Mouse (Mus musculus): Measurements from ENCODE around the gene Cemip2.
"Not testable (repeated sequence)": the region's sequence is repeated elsewhere in the genome, so short reads cannot be mapped to it uniquely, and the experiment has no call there.

Cemip2 gene

GRCm38 (mm10) chr19:21865242-21866055 lies 87.3 kb downstream of the Cemip2 start:
- no peak for DNase-seq (ENCODE audit: low spot score)

DNA sequence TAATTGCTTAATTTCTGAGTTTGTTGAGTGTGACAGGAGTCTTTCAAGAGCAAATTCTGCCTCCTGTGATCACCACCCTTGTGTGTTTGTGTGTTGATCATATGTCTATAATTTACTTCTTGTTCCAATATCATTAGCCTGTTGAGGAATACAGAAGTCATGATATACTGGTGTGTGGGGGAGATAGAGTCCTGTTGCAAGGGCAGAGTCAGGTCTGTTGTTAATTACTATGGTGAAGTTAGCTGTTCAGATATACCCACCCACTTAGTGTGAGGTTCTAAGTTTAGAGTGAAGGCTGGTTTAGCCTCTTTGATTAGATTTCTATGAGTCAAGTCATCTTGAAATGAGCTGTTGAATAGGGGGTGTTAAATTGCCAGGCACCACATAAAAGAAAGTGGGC lies 88.0 kb downstream of the Cemip2 start:
- DNase-seq (ENCODE audit: low spot score) = no peak

DNA sequence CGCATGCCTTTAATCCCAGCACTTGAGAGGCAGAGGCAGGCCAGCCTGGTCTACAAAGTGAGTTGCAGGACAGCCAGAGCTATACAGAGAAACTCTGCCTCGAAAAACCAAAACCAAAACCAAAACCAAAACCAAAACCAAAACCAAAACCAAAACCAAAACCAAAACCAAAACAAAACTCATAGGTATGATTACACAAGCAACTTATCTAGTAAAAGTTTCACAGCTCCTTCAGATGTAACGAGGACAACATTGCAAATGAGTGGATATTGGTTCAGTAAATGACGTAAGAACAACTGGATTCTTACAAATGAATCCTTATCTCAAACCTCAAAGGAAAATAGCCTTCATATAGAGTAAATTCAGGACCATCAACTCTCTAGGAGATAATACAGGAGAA lies 88.6 kb downstream of the Cemip2 start:
- not testable (repeated sequence) for DNase-seq (ENCODE audit: low spot score)

- DNase-seq (ENCODE audit: low spot score) = no peak
Observed at GRCm38 (mm10) chr19:21868471-21868870, 90.3 kb downstream of the Cemip2 start.

DNA sequence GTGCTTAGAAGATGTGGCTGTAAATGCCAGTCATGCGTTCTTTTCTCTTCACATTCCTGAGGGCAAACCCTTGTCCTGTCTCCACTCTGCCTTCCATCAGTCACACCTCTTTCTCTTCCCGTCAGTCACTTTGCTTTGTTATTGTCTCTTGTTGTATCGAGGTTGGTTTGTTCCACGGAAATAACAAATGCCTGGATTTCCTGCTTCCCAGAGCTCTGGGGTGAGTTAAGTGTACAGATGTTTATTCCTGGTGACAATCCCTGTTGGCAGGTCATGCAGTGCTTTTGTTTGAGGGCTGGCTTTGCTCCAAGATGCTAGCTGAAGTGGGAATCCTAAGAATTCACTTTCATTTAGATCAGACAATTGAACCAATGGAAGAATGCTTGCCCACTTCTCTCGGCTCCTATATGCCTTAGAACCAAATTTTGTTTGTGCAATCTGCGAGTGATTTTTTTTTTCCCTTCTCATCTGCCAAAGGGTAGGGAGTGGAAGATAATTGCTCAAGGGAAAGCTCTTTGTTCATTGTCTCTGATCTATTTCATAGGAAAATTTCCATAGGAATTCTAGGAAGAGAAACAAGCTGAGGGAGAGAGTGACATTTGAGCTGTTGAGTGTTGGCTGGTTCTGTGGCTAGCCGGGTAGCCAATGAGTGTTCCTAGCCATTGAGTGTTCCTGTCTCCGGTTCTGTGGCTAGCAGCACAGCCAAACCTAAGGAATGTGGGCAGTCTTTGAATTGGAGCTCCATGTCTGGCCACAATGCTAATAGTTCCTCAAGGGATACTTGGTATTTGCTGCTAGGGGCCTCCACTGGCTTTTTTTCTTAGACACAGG lies 104.2 kb downstream of the Cemip2 start:
- DNase-seq (ENCODE audit: low spot score) = no peak

DNA sequence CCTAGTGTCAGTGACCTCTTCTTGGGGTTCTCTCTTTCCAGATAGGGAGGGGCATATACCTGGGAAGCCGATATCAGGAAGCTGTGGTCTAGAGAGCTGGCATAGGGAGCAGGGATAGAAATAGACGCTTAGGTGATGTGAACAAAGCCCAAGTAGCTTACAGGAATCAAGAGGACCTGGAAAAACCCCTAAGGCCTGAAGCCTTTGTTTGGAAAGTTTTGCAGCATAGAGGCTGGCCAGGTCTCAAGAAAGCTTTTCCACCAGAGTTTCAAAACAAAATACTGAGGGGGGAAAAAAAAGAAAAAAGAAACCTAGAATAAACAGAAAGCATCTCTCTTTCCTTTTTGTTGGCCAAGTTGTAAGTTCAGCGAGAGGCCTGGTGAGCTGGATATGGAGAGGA lies 104.9 kb downstream of the Cemip2 start:
- no peak for DNase-seq (ENCODE audit: low spot score)

GRCm38 (mm10) chr19:21883922-21884321 lies 105.8 kb downstream of the Cemip2 start:
- DNase-seq (ENCODE audit: low spot score) = no peak

DNA sequence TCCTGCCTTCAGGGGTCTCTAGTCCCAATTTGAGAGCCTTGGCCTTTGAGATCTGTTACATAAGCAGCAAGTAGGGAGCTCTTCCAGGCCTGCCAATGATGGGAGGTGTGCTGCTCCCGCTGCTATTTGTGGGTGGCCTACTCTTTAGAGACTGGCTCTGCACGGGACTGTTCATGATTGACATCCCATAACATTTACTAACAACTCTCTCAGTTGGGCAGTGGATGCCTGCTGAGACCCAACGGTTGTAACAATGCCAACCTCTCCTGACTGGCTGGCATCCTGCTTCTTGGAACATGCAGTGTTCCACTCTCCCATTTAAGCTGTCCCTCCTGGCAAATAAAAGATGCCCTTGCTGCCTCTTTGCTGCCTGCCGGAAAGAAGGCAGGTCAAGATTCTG lies 106.2 kb downstream of the Cemip2 start:
- no peak for DNase-seq (ENCODE audit: low spot score)

GRCm38 (mm10) chr19:21886166-21886657 lies 108.1 kb downstream of the Cemip2 start:
- no peak for DNase-seq (ENCODE audit: low spot score)

DNA sequence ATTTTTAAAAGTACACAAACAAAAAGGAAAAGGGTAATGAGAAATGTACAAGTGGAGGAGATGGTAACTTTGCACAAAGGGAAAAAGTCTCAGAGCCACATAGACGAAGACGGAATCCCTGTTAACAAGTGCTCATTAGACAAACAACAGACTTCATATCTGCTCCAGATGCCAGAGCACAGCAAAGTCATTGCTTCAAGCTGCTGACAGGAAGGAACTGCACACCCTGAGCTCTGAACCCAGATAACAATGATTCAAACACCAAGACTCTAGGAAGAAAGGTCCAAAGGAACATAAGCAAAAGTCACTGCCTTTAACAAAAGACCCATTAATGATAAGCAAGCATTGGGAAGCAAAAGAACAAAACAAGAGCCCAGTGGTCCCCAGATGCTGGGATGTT lies 112.6 kb downstream of the Cemip2 start:
- no peak for DNase-seq (ENCODE audit: low spot score)

DNA sequence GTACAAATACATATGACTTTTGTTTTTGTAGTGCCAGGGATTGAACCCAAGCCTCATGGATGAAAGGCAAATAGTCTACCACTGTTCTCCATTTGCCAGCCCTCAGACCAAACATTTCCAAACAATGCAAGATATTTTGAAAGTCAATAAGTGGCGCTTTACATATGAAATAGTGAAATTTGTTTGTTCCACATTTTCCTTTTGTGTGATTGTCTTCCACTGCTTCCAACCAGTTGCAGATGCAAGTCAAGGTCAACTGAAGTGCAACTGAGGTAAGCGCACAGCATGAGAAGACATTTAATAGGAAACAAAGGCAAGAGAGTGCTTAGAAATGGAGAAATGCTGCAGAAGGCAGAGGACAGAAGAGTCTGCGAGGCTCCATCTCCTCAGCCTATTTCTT lies 116.7 kb downstream of the Cemip2 start:
- DNase-seq (ENCODE audit: low spot score) = no peak

DNA sequence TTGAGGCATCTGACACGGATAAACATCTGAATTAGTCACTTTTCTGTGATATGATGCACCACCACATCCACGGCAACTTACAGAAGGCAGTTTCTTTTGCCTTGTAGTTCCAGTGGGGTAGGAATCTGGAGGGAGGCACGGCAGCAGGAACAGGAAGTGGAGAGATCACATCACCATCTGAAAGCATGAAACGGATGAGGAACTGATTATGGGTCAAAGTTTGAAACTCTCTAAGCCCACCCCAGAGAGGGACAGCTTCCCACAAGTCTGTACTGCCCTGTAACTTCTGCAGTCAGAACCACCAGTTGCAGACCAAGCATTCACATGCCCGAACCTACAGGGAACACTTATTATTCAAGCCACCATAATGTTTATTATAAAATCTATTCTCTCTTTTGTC lies 117.4 kb downstream of the Cemip2 start:
- DNase-seq (ENCODE audit: low spot score) = no peak

DNA sequence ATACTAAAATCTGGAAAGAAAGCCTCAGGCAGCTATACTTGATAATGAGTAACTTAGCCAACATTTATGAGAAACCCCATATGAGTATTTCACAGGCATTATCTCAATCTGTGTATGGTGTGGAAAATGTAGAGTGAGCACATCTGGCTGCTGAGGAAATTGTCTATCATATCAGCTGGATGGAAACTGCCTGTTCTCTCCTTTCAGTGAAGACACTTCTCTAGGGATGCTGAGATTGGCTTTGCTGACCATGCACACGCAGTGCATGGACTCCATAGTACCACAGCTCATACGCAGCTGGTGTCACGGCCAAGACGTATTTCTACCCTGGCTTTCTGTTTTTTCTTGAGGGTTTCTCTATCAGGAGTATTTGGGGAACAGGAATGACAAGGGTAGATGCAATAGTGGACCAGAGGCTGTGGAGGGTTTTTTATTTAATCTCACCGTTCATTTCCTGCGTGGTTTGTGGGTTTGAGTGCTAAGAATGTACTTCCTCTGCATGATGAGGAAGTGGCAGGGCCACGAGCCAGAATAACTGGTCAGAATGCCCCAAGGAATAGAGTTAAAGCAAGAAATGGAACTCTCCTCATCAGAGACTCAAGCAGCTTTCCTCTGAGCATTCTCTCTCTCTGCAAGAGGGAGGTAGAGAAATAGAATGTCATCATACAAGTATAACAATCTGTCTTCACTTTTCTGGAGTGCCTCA lies 119.1 kb downstream of the Cemip2 start:
- no peak for DNase-seq (ENCODE audit: low spot score)

DNA sequence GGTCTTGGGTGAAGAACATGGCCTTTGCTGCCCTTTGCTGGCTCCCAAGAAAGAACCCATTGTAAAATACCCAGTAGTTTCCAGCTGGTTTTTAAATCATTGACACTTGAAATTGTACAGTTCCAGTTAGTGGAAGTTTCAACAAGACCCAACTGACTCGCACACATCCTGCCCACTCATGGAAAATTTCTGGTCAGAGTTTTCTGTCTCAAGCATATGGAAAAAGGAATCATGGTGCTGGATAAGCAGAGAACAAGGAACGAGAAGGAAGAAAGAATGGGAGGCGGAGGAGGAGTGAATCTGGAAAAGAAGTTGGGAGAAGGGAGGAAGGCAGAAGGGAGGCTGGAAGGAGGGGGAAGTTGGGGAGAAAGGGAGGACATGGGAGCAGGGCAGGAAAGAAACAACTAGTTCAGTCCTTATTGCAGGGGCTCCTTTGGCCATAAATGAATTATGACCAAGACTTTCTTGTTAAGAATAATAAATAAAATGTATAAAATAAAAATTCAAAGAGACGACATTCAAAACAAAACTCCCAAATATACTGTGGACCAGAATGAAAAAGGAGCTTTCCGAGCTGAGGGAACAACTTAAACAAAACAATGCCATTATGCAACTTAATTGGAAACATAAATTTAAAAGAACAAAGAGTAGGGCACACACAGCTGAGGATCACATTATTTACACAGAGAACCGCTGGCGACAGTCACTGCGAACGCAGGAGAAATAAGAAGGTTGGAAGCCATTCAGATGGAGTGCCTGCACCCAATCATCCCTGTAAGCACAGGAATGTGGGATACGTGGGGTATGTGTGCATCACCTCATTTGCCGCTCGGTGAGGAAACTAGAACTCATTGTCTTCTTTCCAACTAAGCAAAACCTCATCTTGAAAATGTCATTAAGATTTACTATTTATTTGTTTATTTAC lies 120.1 kb downstream of the Cemip2 start:
- no peak for DNase-seq (ENCODE audit: low spot score)
